Mouse (Mus musculus): ENCODE measurements at regions not wholly inside any gene's neighbourhood (a gene's known extent, or its start where the extent isn't known, plus 50 kb on each side); places are given as distances from the start of the nearest gene placed in this dataset.

GRCm38 (mm10) chr2:159852959-159853358, 481.0 kb downstream of the Gm826 start:
- TF ChIP-seq POLR2A (IDR thresholded peaks at IDR 0.05; ENCODE audit: low read depth, low read length) = no peak
- TF ChIP-seq CTCF (IDR thresholded peaks at IDR 0.05; ENCODE audit: borderline replicate concordance, insufficient read depth, low read length) = no peak
